Mouse (Mus musculus): ENCODE measurements around the gene Trim14.

- TF ChIP-seq CTCF (IDR thresholded peaks at IDR 0.05; ENCODE audit: extremely low read depth, insufficient read depth, insufficient read length, insufficient replicate concordance) (no peak), POLR2A (IDR thresholded peaks at IDR 0.05; ENCODE audit: low read depth, low read length) (no peak)
These were observed 48.6 kb downstream of the Trim14 start for GRCm38 (mm10) chr4:46487348-46487747.

All from spleen, adult 2 months (tissue).